Mouse (Mus musculus) lung, adult 2 months (tissue): ENCODE measurements around the gene 1700019N19Rik.

Experiments used
- CTCF ChIP-seq: fragments of 200-500 bp; IDR thresholded peaks from 2 replicates; pipeline ENCODE4 v1.5.1; 2011; ENCODE audit warnings: mild to moderate bottlenecking, low read length, control low read depth; ENCODE audit not compliant: insufficient read depth
- POLR2A ChIP-seq: fragments of 200-500 bp; IDR thresholded peaks from 2 replicates; pipeline ENCODE4 v1.6.1; 2011; ENCODE audit warnings: low read depth, mild to moderate bottlenecking, control low read depth, low read length, borderline replicate concordance; ENCODE audit errors: extremely low read depth

DNA sequence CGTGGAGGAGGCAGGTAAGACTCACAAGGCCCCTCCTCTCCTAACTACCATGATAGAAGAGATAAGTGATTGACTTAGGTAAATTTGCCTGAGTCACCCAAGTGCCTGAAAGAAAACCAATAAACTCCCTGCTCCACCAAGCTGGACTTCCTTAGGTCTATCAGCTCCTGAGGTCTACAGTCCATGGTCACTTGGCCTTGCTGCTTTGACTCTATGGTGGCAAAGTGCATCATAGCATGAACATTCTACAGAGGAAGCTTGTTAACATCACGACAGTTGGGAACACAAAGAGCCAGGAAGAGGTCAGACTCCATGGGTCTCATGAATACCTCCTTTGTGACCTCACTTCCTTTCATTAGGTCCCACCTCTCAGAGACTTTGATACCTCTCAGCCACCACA lies 42.8 kb downstream of the 1700019N19Rik start:
- TF ChIP-seq POLR2A (no peak), CTCF (no peak)
